Mouse (Mus musculus) stomach, postnatal 0 days (tissue): ENCODE results near the gene Pphln1. TPM values are rescaled to one million over a fixed set of nuclear protein-coding genes. Genes with fewer than 3 reads are reported as not detected.

Source experiments
- ATAC-seq: fragments of 200-750 bp; cut with Nextera tagmentation; 2 replicates; pipeline ENCODE4 v1.8.0; 2017; ENCODE audit not compliant: low FRiP score, low TSS enrichment
- DNase-seq: peaks from one replicate; pipeline ENCODE4 v3.0.0-alpha.2; 2016; ENCODE audit warnings: low spot score
- H3K27ac ChIP-seq: fragments of 300-500 bp; sonication (generic); replicated peaks from 2 replicates; pipeline ENCODE4 v1.5.1; 2014; ENCODE audit warnings: mild to moderate bottlenecking, control low read depth
- H3K27me3 ChIP-seq: fragments of 300-500 bp; sonication (generic); 2 replicates; pipeline ENCODE4 v1.6.1; 2014; ENCODE audit warnings: low read length; ENCODE audit not compliant: control insufficient read depth, insufficient read depth
- H3K36me3 ChIP-seq: fragments of 300-500 bp; sonication (generic); 2 replicates; pipeline ENCODE4 v1.6.1; 2014; ENCODE audit warnings: low read length, mixed read lengths; ENCODE audit not compliant: control insufficient read depth, insufficient read depth
- H3K4me1 ChIP-seq: fragments of 300-500 bp; sonication (generic); replicated peaks from 2 replicates; pipeline ENCODE4 v1.6.1; 2014; ENCODE audit warnings: antibody characterized with exemption; ENCODE audit not compliant: control insufficient read depth, insufficient read depth
- H3K4me2 ChIP-seq: fragments of 300-500 bp; sonication (generic); replicated peaks from 2 replicates; pipeline ENCODE4 v1.6.1; 2014; ENCODE audit warnings: low read depth, mild to moderate bottlenecking, control low read depth, moderate library complexity
- H3K4me3 ChIP-seq: fragments of 300-500 bp; sonication (generic); 2 replicates; pipeline ENCODE4 v1.5.1; 2014; ENCODE audit warnings: low read depth, low read length, control low read depth
- H3K9ac ChIP-seq: fragments of 300-500 bp; sonication (generic); 2 replicates; pipeline ENCODE4 v1.6.1; 2014; ENCODE audit warnings: mild to moderate bottlenecking, low read length, control low read depth, mixed read lengths
- H3K9me3 ChIP-seq: fragments of 300-500 bp; sonication (generic); 2 replicates; pipeline ENCODE4 v1.6.1; 2016; ENCODE audit warnings: low read length; ENCODE audit not compliant: control insufficient read depth
- CTCF ChIP-seq: IDR thresholded peaks from 2 replicates; pipeline ENCODE4 v1.5.1; 2016; ENCODE audit warnings: antibody characterized with exemption, low read depth, mild to moderate bottlenecking, moderate library complexity
- EP300 ChIP-seq: optimal IDR thresholded peaks from 2 replicates; pipeline ENCODE3; 2016; ENCODE audit warnings: antibody characterized with exemption
- WGBS: fragments of 180-500 bp; shearing (Covaris S2); extraction: QIAGEN DNeasy Blood & Tissue Kit; methylation state at CpG from one replicate; pipeline ENCODE4 v1.1.7; 2014; 5-methylcytosine and 5-hydroxymethylcytosine counted together
- polyA plus RNA-seq: library from polyadenylated mRNA; unstranded; fragments of >200 nt; fragmentation: Nextera tagmentation; extraction: Ambion mirVana; gene quantifications from 2 replicates; pipeline ENCODE4 v1.2.1, GENCODE M21; 2015

Pphln1 gene
- polyA plus RNA-seq, 1 experiment from 2014 or later = 18.2 TPM

GRCm38 (mm10) chr15:93416300-93416699 lies 18.1 kb downstream of the Pphln1 start:
- no peak overlapping the region for H3K27ac ChIP-seq
- H3K4me2 ChIP-seq = no peak overlapping the region
- DNase-seq (no peak), ATAC-seq (no peak)
- TF ChIP-seq EP300 = no peak
- TF ChIP-seq CTCF = no peak
- H3K4me1 ChIP-seq = no peaks in the 10 kb centered on the region
- H3K9ac ChIP-seq = no peak overlapping the region
- no peak overlapping the region for H3K4me3 ChIP-seq
- no peaks in the 10 kb centered on the region for H3K27me3 ChIP-seq
- H3K36me3 ChIP-seq = 0 out of 2 replicates have a peak, but pooled peaks cover 5% of the 10 kb centered on the region
- 51% methylated on average over 6 of the region's 6 CpGs for WGBS
- no peaks in the 10 kb centered on the region for H3K9me3 ChIP-seq

GRCm38 (mm10) chr15:93420596-93420995 lies 22.4 kb downstream of the Pphln1 start:
- Histone ChIP-seq H3K4me2 (no peak overlapping the region), H3K9ac (no peak overlapping the region), H3K27me3 (no peaks in the 10 kb centered on the region), H3K4me3 (no peak overlapping the region), H3K9me3 (no peaks in the 10 kb centered on the region), H3K4me1 (no peaks in the 10 kb centered on the region), H3K36me3 (no peaks in the 10 kb centered on the region), H3K27ac (no peak overlapping the region)
- TF ChIP-seq CTCF = peak; percentile 20; the same call in 1 of the 2 replicates
- no peak for TF ChIP-seq EP300
- 75% methylated on average over 7 of the region's 7 CpGs for WGBS
- ATAC-seq (no peak), DNase-seq (no peak)

GRCm38 (mm10) chr15:93422537-93422936 lies 24.4 kb downstream of the Pphln1 start:
- H3K27ac ChIP-seq = no peak overlapping the region
- no peak overlapping the region for H3K4me2 ChIP-seq
- H3K27me3 ChIP-seq = no peaks in the 10 kb centered on the region
- no peak overlapping the region for H3K4me3 ChIP-seq
- no peak for TF ChIP-seq EP300
- TF ChIP-seq CTCF = peak; percentile 23; the same call in 1 of the 2 replicates
- H3K36me3 ChIP-seq = no peaks in the 10 kb centered on the region
- 96% methylated on average over 1 of the region's 1 CpGs for WGBS
- no peaks in the 10 kb centered on the region for H3K4me1 ChIP-seq
- no peak for ATAC-seq
- no peaks in the 10 kb centered on the region for H3K9me3 ChIP-seq
- DNase-seq = no peak
- H3K9ac ChIP-seq = no peak overlapping the region

DNA sequence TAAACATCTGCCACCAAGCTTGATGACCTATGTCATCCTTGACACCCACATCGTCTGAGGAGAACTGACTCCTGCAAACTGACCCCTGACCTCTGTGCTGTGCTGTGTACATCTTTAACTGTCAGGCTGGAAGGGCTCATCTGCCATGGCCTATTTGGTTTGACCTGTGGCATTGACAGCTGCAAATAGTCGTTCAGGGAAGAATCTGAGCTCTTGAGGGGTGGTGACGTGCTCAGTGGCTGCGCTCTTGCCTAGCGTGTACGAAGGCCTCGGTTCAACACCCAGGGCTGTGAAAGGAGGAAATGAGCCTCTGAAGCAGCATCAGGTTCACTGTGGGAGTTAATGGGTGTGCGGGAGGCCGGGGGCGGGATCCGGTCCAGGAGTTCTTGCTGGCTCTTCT lies 35.7 kb downstream of the Pphln1 start:
- Histone ChIP-seq H3K4me3 (no peak overlapping the region), H3K9ac (no peak overlapping the region), H3K27me3 (no peaks in the 10 kb centered on the region), H3K4me2 (no peak overlapping the region), H3K4me1 (no peaks in the 10 kb centered on the region), H3K27ac (no peak overlapping the region), H3K9me3 (no peaks in the 10 kb centered on the region), H3K36me3 (no peaks in the 10 kb centered on the region)
- WGBS = 40% methylated on average over 11 of the region's 11 CpGs
- ATAC-seq (no peak), DNase-seq (no peak)
- no peak for TF ChIP-seq CTCF
- no peak for TF ChIP-seq EP300

DNA sequence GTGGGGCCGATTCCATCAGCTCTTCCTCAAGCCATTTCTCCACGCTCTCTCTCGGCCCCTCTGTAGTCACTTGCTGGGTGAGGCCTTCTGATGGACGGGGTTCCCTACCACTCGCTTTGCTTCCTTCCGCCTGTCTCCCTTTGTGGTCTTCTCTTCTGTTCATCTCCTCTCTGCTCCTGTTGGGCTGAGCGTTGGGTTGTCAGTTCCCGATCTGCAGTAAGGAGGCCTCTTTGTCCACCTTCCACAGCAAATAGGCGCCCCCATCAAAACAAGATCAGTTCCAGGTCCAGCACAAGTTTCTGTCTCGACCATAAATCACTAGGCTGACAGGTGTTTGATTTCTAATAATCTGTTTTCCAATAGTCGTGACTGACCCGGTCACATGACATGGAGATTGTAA lies 37.8 kb downstream of the Pphln1 start:
- no peaks in the 10 kb centered on the region for H3K27me3 ChIP-seq
- no peaks in the 10 kb centered on the region for H3K4me1 ChIP-seq
- no peaks in the 10 kb centered on the region for H3K9me3 ChIP-seq
- no peak overlapping the region for H3K4me3 ChIP-seq
- no peak overlapping the region for H3K27ac ChIP-seq
- no peak for DNase-seq
- no peak overlapping the region for H3K9ac ChIP-seq
- H3K4me2 ChIP-seq = no peak overlapping the region
- H3K36me3 ChIP-seq = no peaks in the 10 kb centered on the region
- TF ChIP-seq EP300 (no peak), CTCF (no peak)
- WGBS = 77% methylated on average over 12 of the region's 12 CpGs
- ATAC-seq = no peak

DNA sequence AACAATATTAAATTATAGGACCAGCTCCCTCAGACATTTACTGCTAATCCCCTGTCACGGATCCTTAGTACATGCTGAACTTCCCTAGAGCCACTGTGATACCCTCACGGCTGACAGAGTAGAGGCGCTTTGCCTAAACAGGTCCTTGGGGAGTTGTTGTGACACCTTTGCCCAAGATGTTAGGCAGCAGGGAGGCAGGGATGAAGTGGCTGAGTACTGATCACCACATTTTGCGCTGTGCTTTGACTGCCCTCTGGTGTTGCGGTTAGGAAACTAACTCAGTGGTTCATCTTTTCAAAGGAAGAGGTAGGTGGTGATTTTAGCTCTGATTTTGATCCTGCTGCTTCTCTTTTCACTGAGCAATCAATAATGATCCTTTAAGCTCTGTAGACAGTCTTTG lies 40.5 kb downstream of the Pphln1 start:
- H3K9ac ChIP-seq = no peak overlapping the region
- no peaks in the 10 kb centered on the region for H3K9me3 ChIP-seq
- H3K36me3 ChIP-seq = peaks cover 11% of the 10 kb centered on the region
- ATAC-seq (no peak), DNase-seq (peak; percentile 58)
- no peaks in the 10 kb centered on the region for H3K27me3 ChIP-seq
- no peak for TF ChIP-seq EP300
- peak; percentile 97 for TF ChIP-seq CTCF
- WGBS = 49% methylated on average over 5 of the region's 5 CpGs
- H3K4me2 ChIP-seq = no peak overlapping the region
- no peak overlapping the region for H3K27ac ChIP-seq
- H3K4me3 ChIP-seq = no peak overlapping the region
- no peaks in the 10 kb centered on the region for H3K4me1 ChIP-seq
